10 mouse cellular contexts compared by ENCODE assay signal in genomic region chr7:45718331-45718730, GRCm38 (mm10). TPM values are rescaled to one million over a fixed set of nuclear protein-coding genes. Genes with fewer than 3 reads are reported as not detected.
DNase-seq lines count a peak whose midpoint lies in the region; ATAC-seq and TF ChIP-seq lines count a peak whose summit lies in the region.
"Had no signal": no experiment of that assay in that cellular context is flagged by ENCODE, and none has a peak within 500 bp of the region (broad histone marks: within the 10 kb centered on the region; RNA-seq: fewer than 3 reads in every experiment).

No protein-coding gene starts in this region.

- no peaks in the 10 kb centered on the region for H3K27me3 ChIP-seq in embryonic facial prominence, embryonic 10.5 days (replicated peaks; ENCODE audit: low read depth, poor library complexity, severe bottlenecking)
- no peaks in the 10 kb centered on the region for H3K27me3 ChIP-seq in hindbrain, postnatal 0 days (ENCODE audit: insufficient read depth, low read length)
- no peaks in the 10 kb centered on the region for H3K27me3 ChIP-seq in midbrain, embryonic 16.5 days (ENCODE audit: control insufficient read depth, insufficient read depth, low read depth, low read length)

- no peak for DNase-seq in layer of hippocampus, adult 2 months (ENCODE audit: low spot score in 2 of 2)
- no peak for DNase-seq in layer of hippocampus, postnatal 36 days
- DNase-seq in embryonic facial prominence, embryonic 10.5 days (ENCODE audit: low spot score), result no peak
- peak; percentile 56 for DNase-seq in hindbrain, postnatal 0 days (ENCODE audit: low spot score)
- no peak for DNase-seq in adipocyte (ENCODE audit: low spot score)
- no peak for DNase-seq in gastrocnemius, postnatal 36 days

- H3K4me2 ChIP-seq in hindbrain, postnatal 0 days (ENCODE audit: low read depth, low read length), result peak overlapping the region; percentile 83
- H3K4me2 ChIP-seq in midbrain, embryonic 16.5 days (ENCODE audit: low read length), result peak overlapping the region; percentile 79

- intact Hi-C loops in gastrocnemius, postnatal 36 days (cut with DNase I), result no loop called here

- peak overlapping the region; percentile 97 for H3K27ac ChIP-seq in layer of hippocampus, adult 2 months
- H3K27ac ChIP-seq in embryonic facial prominence, embryonic 10.5 days (replicated peaks), result peak overlapping the region; percentile 93
- H3K27ac ChIP-seq in hindbrain, postnatal 0 days, result peak overlapping the region; percentile 93
- peak overlapping the region; percentile 94 for H3K27ac ChIP-seq in midbrain, embryonic 16.5 days (ENCODE audit: low read length)

- no peak for ATAC-seq in hindbrain, postnatal 0 days
- ATAC-seq in midbrain, embryonic 16.5 days, result no peak
- ATAC-seq in erythroid progenitor cell, adult 5-6 weeks (replicated peaks; ENCODE audit: low FRiP score, poor library complexity, severe bottlenecking), result no peak

- H3K4me3 ChIP-seq in layer of hippocampus, adult 2 months, result peak overlapping the region; percentile 80
- H3K4me3 ChIP-seq in embryonic facial prominence, embryonic 10.5 days, result peak overlapping the region; percentile 70
- peak overlapping the region; percentile 82 for H3K4me3 ChIP-seq in hindbrain, postnatal 0 days (ENCODE audit: low read length)
- H3K4me3 ChIP-seq in midbrain, embryonic 16.5 days (ENCODE audit: low read depth, low read length), result peak overlapping the region; percentile 78

- under 1% methylated on average over 20 of the region's 20 CpGs for WGBS in embryonic facial prominence, embryonic 10.5 days
- WGBS in hindbrain, postnatal 0 days, result 0% methylated on average over 20 of the region's 20 CpGs
- under 1% methylated on average over 20 of the region's 20 CpGs for WGBS in midbrain, embryonic 16.5 days

- peak overlapping the region; percentile 94 for H3K9ac ChIP-seq in hindbrain, postnatal 0 days (replicated peaks; ENCODE audit: low read length)
- H3K9ac ChIP-seq in midbrain, embryonic 16.5 days (ENCODE audit: low read depth, low read length), result peak overlapping the region; percentile 92

- peaks cover 64% of the 10 kb centered on the region for H3K4me1 ChIP-seq in embryonic facial prominence, embryonic 10.5 days
- peaks cover 27% of the 10 kb centered on the region for H3K4me1 ChIP-seq in hindbrain, postnatal 0 days (ENCODE audit: insufficient read depth, low read length)
- peaks cover 43% of the 10 kb centered on the region for H3K4me1 ChIP-seq in midbrain, embryonic 16.5 days (ENCODE audit: control insufficient read depth, insufficient read depth, low read length)

- no peak for TF ChIP-seq CTCF in layer of hippocampus, adult 2 months (conservative IDR thresholded peaks at IDR 0.05)
- TF ChIP-seq CTCF in hindbrain, postnatal 0 days (IDR thresholded peaks at IDR 0.05; ENCODE audit: low read depth), result no peak

- peaks cover 58% of the 10 kb centered on the region for H3K36me3 ChIP-seq in embryonic facial prominence, embryonic 10.5 days (replicated peaks)
- H3K36me3 ChIP-seq in hindbrain, postnatal 0 days (ENCODE audit: insufficient read depth, low read length), result peaks cover 21% of the 10 kb centered on the region
- H3K36me3 ChIP-seq in midbrain, embryonic 16.5 days (ENCODE audit: control insufficient read depth, insufficient read depth, low read length), result peaks cover 22% of the 10 kb centered on the region

- no peaks in the 10 kb centered on the region for H3K9me3 ChIP-seq in embryonic facial prominence, embryonic 10.5 days
- no peaks in the 10 kb centered on the region for H3K9me3 ChIP-seq in hindbrain, postnatal 0 days (ENCODE audit: low read length)
- no peaks in the 10 kb centered on the region for H3K9me3 ChIP-seq in midbrain, embryonic 16.5 days (replicated peaks; ENCODE audit: control insufficient read depth, low read length, poor library complexity, severe bottlenecking)

RNA-seq across cellular contexts. Expression of gene Sphk2, which starts 0.5 kb away (rescaled TPM):
- 10 to 100 TPM; 32.3 to 35.8 TPM for total RNA-seq in layer of hippocampus, adult 2 months (2021)
- 10 to 100 TPM; 36.6 to 37.2 TPM for total RNA-seq in layer of hippocampus, postnatal 36 days (2021)
- polyA plus RNA-seq in embryonic facial prominence, embryonic 10.5 days (2016; fragmentation: Nextera tagmentation; extraction: Ambion mirVana), result 41.5 and 42.1 TPM in 2 replicates
- total RNA-seq in hindbrain, postnatal 0 days (2014; rRNA removed), result 27.4 and 31.6 TPM in 2 replicates
- 17.8 and 18.5 TPM in 2 replicates for polyA plus RNA-seq in hindbrain, postnatal 0 days (2015; fragmentation: Nextera tagmentation; extraction: Ambion mirVana)
- 21.9 and 23.0 TPM in 2 replicates for polyA plus RNA-seq in midbrain, embryonic 16.5 days (2015; fragmentation: Nextera tagmentation; extraction: Ambion mirVana)
- total RNA-seq in erythroid progenitor cell, adult 5-6 weeks (2015; ENCODE audit: low replicate concordance), result 9.6 and 12.6 TPM in 2 replicates
- total RNA-seq in erythroid progenitor cell, adult 5-6 weeks (2017; ENCODE audit: low replicate concordance), result 4.8 and 9.4 TPM in 2 replicates
- total RNA-seq in gastrocnemius, postnatal 36 days (2021), result 10 to 100 TPM; 12.2 to 12.7 TPM

RNA-seq across cellular contexts. Expression of gene Fam83e, which starts 2.7 kb away (rescaled TPM):
- under 1 TPM; 0.27 to 0.33 TPM for total RNA-seq in layer of hippocampus, adult 2 months (2021)
- under 1 TPM; 0.12 to 0.13 TPM for total RNA-seq in layer of hippocampus, postnatal 36 days (2021)
- 1.8 and 2.2 TPM in 2 replicates for polyA plus RNA-seq in embryonic facial prominence, embryonic 10.5 days (2016; fragmentation: Nextera tagmentation; extraction: Ambion mirVana)
- total RNA-seq in hindbrain, postnatal 0 days (2014; rRNA removed), result 0.11 and 0.16 TPM in 2 replicates
- polyA plus RNA-seq in hindbrain, postnatal 0 days (2015; fragmentation: Nextera tagmentation; extraction: Ambion mirVana), result 0.09 and 0.25 TPM in 2 replicates
- 0.48 and 0.62 TPM in 2 replicates for polyA plus RNA-seq in midbrain, embryonic 16.5 days (2015; fragmentation: Nextera tagmentation; extraction: Ambion mirVana)
- total RNA-seq in erythroid progenitor cell, adult 5-6 weeks (2015; ENCODE audit: low replicate concordance), result not detected in 2 replicates
- not detected in 2 replicates for total RNA-seq in erythroid progenitor cell, adult 5-6 weeks (2017; ENCODE audit: low replicate concordance)
- under 1 TPM in 1 of 2 experiments, not detected in 1; 0.10 TPM for total RNA-seq in gastrocnemius, postnatal 36 days (2021)

RNA-seq across cellular contexts. Expression of gene Rpl18, which starts 3.1 kb away (rescaled TPM):
- 100 to 1,000 TPM; 342 to 353 TPM for total RNA-seq in layer of hippocampus, adult 2 months (2021)
- total RNA-seq in layer of hippocampus, postnatal 36 days (2021), result 100 to 1,000 TPM; 372 to 375 TPM
- polyA plus RNA-seq in embryonic facial prominence, embryonic 10.5 days (2016; fragmentation: Nextera tagmentation; extraction: Ambion mirVana), result 1,168 and 1,206 TPM in 2 replicates
- total RNA-seq in hindbrain, postnatal 0 days (2014; rRNA removed), result 999 and 1,175 TPM in 2 replicates
- 519 and 535 TPM in 2 replicates for polyA plus RNA-seq in hindbrain, postnatal 0 days (2015; fragmentation: Nextera tagmentation; extraction: Ambion mirVana)
- 475 and 495 TPM in 2 replicates for polyA plus RNA-seq in midbrain, embryonic 16.5 days (2015; fragmentation: Nextera tagmentation; extraction: Ambion mirVana)
- total RNA-seq in erythroid progenitor cell, adult 5-6 weeks (2015; ENCODE audit: low replicate concordance), result 522 and 544 TPM in 2 replicates
- 281 and 297 TPM in 2 replicates for total RNA-seq in erythroid progenitor cell, adult 5-6 weeks (2017; ENCODE audit: low replicate concordance)
- total RNA-seq in gastrocnemius, postnatal 36 days (2021), result 100 to 1,000 TPM; 396 to 453 TPM

RNA-seq across cellular contexts. Expression of gene Spaca4, which starts 7.3 kb away (rescaled TPM):
- not detected for total RNA-seq in layer of hippocampus, adult 2 months (2021)
- not detected for total RNA-seq in layer of hippocampus, postnatal 36 days (2021)
- polyA plus RNA-seq in embryonic facial prominence, embryonic 10.5 days (2016; fragmentation: Nextera tagmentation; extraction: Ambion mirVana), result 0.22 TPM in 1 of 2 replicates, not detected in the other
- not detected in 2 replicates for total RNA-seq in hindbrain, postnatal 0 days (2014; rRNA removed)
- not detected in 2 replicates for polyA plus RNA-seq in hindbrain, postnatal 0 days (2015; fragmentation: Nextera tagmentation; extraction: Ambion mirVana)
- not detected in 2 replicates for polyA plus RNA-seq in midbrain, embryonic 16.5 days (2015; fragmentation: Nextera tagmentation; extraction: Ambion mirVana)
- not detected in 2 replicates for total RNA-seq in erythroid progenitor cell, adult 5-6 weeks (2015; ENCODE audit: low replicate concordance)
- not detected in 2 replicates for total RNA-seq in erythroid progenitor cell, adult 5-6 weeks (2017; ENCODE audit: low replicate concordance)
- total RNA-seq in gastrocnemius, postnatal 36 days (2021), result not detected
- total RNA-seq: adrenal gland, postnatal 36 days; layer of hippocampus, postnatal 14 days had no signal

RNA-seq across cellular contexts. Expression of gene Dbp, which starts 13.4 kb away (rescaled TPM):
- 10 to 100 TPM; 69.2 to 72.8 TPM for total RNA-seq in layer of hippocampus, adult 2 months (2021)
- 10 to 100 TPM; 49.8 to 51.5 TPM for total RNA-seq in layer of hippocampus, postnatal 36 days (2021)
- polyA plus RNA-seq in embryonic facial prominence, embryonic 10.5 days (2016; fragmentation: Nextera tagmentation; extraction: Ambion mirVana), result 3.6 and 4.3 TPM in 2 replicates
- total RNA-seq in hindbrain, postnatal 0 days (2014; rRNA removed), result 4.2 and 12.2 TPM in 2 replicates
- 4.6 and 5.3 TPM in 2 replicates for polyA plus RNA-seq in hindbrain, postnatal 0 days (2015; fragmentation: Nextera tagmentation; extraction: Ambion mirVana)
- polyA plus RNA-seq in midbrain, embryonic 16.5 days (2015; fragmentation: Nextera tagmentation; extraction: Ambion mirVana), result 2.3 and 3.4 TPM in 2 replicates
- 1.3 and 2.5 TPM in 2 replicates for total RNA-seq in erythroid progenitor cell, adult 5-6 weeks (2015; ENCODE audit: low replicate concordance)
- total RNA-seq in erythroid progenitor cell, adult 5-6 weeks (2017; ENCODE audit: low replicate concordance), result 1.7 and 2.6 TPM in 2 replicates
- total RNA-seq in gastrocnemius, postnatal 36 days (2021), result 100 to 1,000 TPM in 1 of 2 experiments, 10 to 100 TPM in 1; 52.8 to 118 TPM
